Mouse (Mus musculus) erythroblast, embryonic 14.5 days (primary cell): Measurements from ENCODE around the gene Npnt.

Source experiments
- GATA1 ChIP-seq: IDR thresholded peaks from 2 replicates; pipeline ENCODE4 v1.6.1; 2012; ENCODE audit warnings: low read length, inconsistent platforms, mixed read lengths
- TAL1 ChIP-seq: IDR thresholded peaks from 3 replicates; pipeline ENCODE4 v1.6.1; 2012; ENCODE audit warnings: low read length, inconsistent platforms, mixed read lengths

- TF ChIP-seq GATA1 (no peak), TAL1 (no peak)
These were observed 414 bp upstream of the Npnt start for GRCm38 (mm10) chr3:132950529-132950880.
